Mouse (Mus musculus): Measurements from ENCODE around the gene Setd4. TPM values are rescaled to one million over a fixed set of nuclear protein-coding genes. Genes with fewer than 3 reads are reported as not detected.

The Setd4 gene
- polyA plus RNA-seq, 2 experiments = 11.7 to 17.1 TPM

- H3K36me3 ChIP-seq (ENCODE audit: control insufficient read depth, insufficient read depth, low read length) = no peaks in the 10 kb centered on the region
- H3K9me3 ChIP-seq (ENCODE audit: control insufficient read depth, low read length) = no peaks in the 10 kb centered on the region
- H3K4me2 ChIP-seq (replicated peaks; ENCODE audit: low read depth, low read length, severe bottlenecking) = no peak overlapping the region
- H3K4me1 ChIP-seq (ENCODE audit: control insufficient read depth, insufficient read depth, low read length) = peaks cover 12% of the 10 kb centered on the region; the same call in 1 of the 2 replicates
- WGBS = 64% methylated on average over 8 of the region's 8 CpGs
- no peak overlapping the region for H3K27ac ChIP-seq (replicated peaks; ENCODE audit: low read depth, low read length)
- no peak for DNase-seq (ENCODE audit: low spot score)
- no peak overlapping the region for H3K9ac ChIP-seq (ENCODE audit: low read depth, low read length, severe bottlenecking)
- ATAC-seq (ENCODE audit: low FRiP score, low read depth) = no peak
- H3K4me3 ChIP-seq (replicated peaks; ENCODE audit: low read length) = no peak overlapping the region
- TF ChIP-seq POLR2A (IDR thresholded peaks at IDR 0.05; ENCODE audit: borderline replicate concordance, extremely low read depth, insufficient read depth, insufficient read length) = no peak
- H3K27me3 ChIP-seq (ENCODE audit: control insufficient read depth, insufficient read depth, low read length) = no peaks in the 10 kb centered on the region
Measured at GRCm38 (mm10) chr16:93557646-93558045, 46.2 kb downstream of the Setd4 start.

GRCm38 (mm10) chr16:93552686-93553513 is 51.0 kb downstream of the Setd4 start:
- TF ChIP-seq POLR2A (IDR thresholded peaks at IDR 0.05; ENCODE audit: borderline replicate concordance, extremely low read depth, insufficient read depth, insufficient read length) = no peak
- no peaks in the 10 kb centered on the region for H3K36me3 ChIP-seq (ENCODE audit: control insufficient read depth, insufficient read depth, low read length)
- ATAC-seq (ENCODE audit: low FRiP score, low read depth) (peak; percentile 30; the same call in 1 of the 2 replicates), DNase-seq (ENCODE audit: low spot score) (no peak)
- no peaks in the 10 kb centered on the region for H3K27me3 ChIP-seq (ENCODE audit: control insufficient read depth, insufficient read depth, low read length)
- H3K4me2 ChIP-seq (replicated peaks; ENCODE audit: low read depth, low read length, severe bottlenecking) = no peak overlapping the region
- peaks cover 4% of the 10 kb centered on the region; the same call in 1 of the 2 replicates for H3K4me1 ChIP-seq (ENCODE audit: control insufficient read depth, insufficient read depth, low read length)
- H3K9ac ChIP-seq (ENCODE audit: low read depth, low read length, severe bottlenecking) = no peak overlapping the region
- H3K27ac ChIP-seq (replicated peaks; ENCODE audit: low read depth, low read length) = no peak overlapping the region
- no peaks in the 10 kb centered on the region for H3K9me3 ChIP-seq (ENCODE audit: control insufficient read depth, low read length)
- H3K4me3 ChIP-seq (replicated peaks; ENCODE audit: low read length) = no peak overlapping the region
- WGBS = 65% methylated on average over 12 of the region's 12 CpGs

GRCm38 (mm10) chr16:93549287-93549686 is 54.6 kb downstream of the Setd4 start:
- Histone ChIP-seq H3K27ac (replicated peaks; ENCODE audit: low read depth, low read length) (no peak overlapping the region), H3K27me3 (ENCODE audit: control insufficient read depth, insufficient read depth, low read length) (no peaks in the 10 kb centered on the region), H3K9ac (ENCODE audit: low read depth, low read length, severe bottlenecking) (no peak overlapping the region), H3K4me1 (ENCODE audit: control insufficient read depth, insufficient read depth, low read length) (no peaks in the 10 kb centered on the region), H3K4me3 (replicated peaks; ENCODE audit: low read length) (no peak overlapping the region), H3K36me3 (ENCODE audit: control insufficient read depth, insufficient read depth, low read length) (no peaks in the 10 kb centered on the region), H3K9me3 (ENCODE audit: control insufficient read depth, low read length) (no peaks in the 10 kb centered on the region), H3K4me2 (replicated peaks; ENCODE audit: low read depth, low read length, severe bottlenecking) (no peak overlapping the region)
- TF ChIP-seq POLR2A (IDR thresholded peaks at IDR 0.05; ENCODE audit: borderline replicate concordance, extremely low read depth, insufficient read depth, insufficient read length) = no peak
- DNase-seq (ENCODE audit: low spot score) (no peak), ATAC-seq (ENCODE audit: low FRiP score, low read depth) (no peak)
- 46% methylated on average over 10 of the region's 10 CpGs for WGBS

GRCm38 (mm10) chr16:93548045-93548444 is 55.8 kb downstream of the Setd4 start:
- no peak for DNase-seq (ENCODE audit: low spot score)
- Histone ChIP-seq H3K27ac (replicated peaks; ENCODE audit: low read depth, low read length) (no peak overlapping the region), H3K4me2 (replicated peaks; ENCODE audit: low read depth, low read length, severe bottlenecking) (no peak overlapping the region), H3K9ac (ENCODE audit: low read depth, low read length, severe bottlenecking) (no peak overlapping the region), H3K36me3 (ENCODE audit: control insufficient read depth, insufficient read depth, low read length) (no peaks in the 10 kb centered on the region), H3K4me3 (replicated peaks; ENCODE audit: low read length) (no peak overlapping the region), H3K9me3 (ENCODE audit: control insufficient read depth, low read length) (no peaks in the 10 kb centered on the region), H3K4me1 (ENCODE audit: control insufficient read depth, insufficient read depth, low read length) (no peaks in the 10 kb centered on the region), H3K27me3 (ENCODE audit: control insufficient read depth, insufficient read depth, low read length) (no peaks in the 10 kb centered on the region)
- no peak for TF ChIP-seq POLR2A (IDR thresholded peaks at IDR 0.05; ENCODE audit: borderline replicate concordance, extremely low read depth, insufficient read depth, insufficient read length)
- no peak for ATAC-seq (ENCODE audit: low FRiP score, low read depth)
- 65% methylated on average over 2 of the region's 2 CpGs for WGBS

- Histone ChIP-seq H3K9ac (ENCODE audit: low read depth, low read length, severe bottlenecking) (no peak overlapping the region), H3K4me3 (replicated peaks; ENCODE audit: low read length) (no peak overlapping the region), H3K36me3 (ENCODE audit: control insufficient read depth, insufficient read depth, low read length) (no peaks in the 10 kb centered on the region), H3K4me2 (replicated peaks; ENCODE audit: low read depth, low read length, severe bottlenecking) (no peak overlapping the region), H3K27ac (replicated peaks; ENCODE audit: low read depth, low read length) (no peak overlapping the region), H3K4me1 (ENCODE audit: control insufficient read depth, insufficient read depth, low read length) (no peaks in the 10 kb centered on the region), H3K9me3 (ENCODE audit: control insufficient read depth, low read length) (no peaks in the 10 kb centered on the region), H3K27me3 (ENCODE audit: control insufficient read depth, insufficient read depth, low read length) (no peaks in the 10 kb centered on the region)
- no peak for TF ChIP-seq POLR2A (IDR thresholded peaks at IDR 0.05; ENCODE audit: borderline replicate concordance, extremely low read depth, insufficient read depth, insufficient read length)
- no peak for DNase-seq (ENCODE audit: low spot score)
- no peak for ATAC-seq (ENCODE audit: low FRiP score, low read depth)
- 63% methylated on average over 3 of the region's 3 CpGs for WGBS
Measured at GRCm38 (mm10) chr16:93547122-93547521, 56.7 kb downstream of the Setd4 start.

Data from limb, embryonic 14.5 days (tissue).